Mouse (Mus musculus) neural tube, embryonic 13.5 days (tissue): ENCODE measurements around the gene Foxa3. TPM values are rescaled to one million over a fixed set of nuclear protein-coding genes. Genes with fewer than 3 reads are reported as not detected.
A peak's percentile ranks its signal among the peaks of the same experiment; 100 is the strongest.

Experiments used
- ATAC-seq: fragments of 200-750 bp; cut with Nextera tagmentation; 2 replicates; pipeline ENCODE4 v1.8.0; 2017; ENCODE audit warnings: low read depth, mild to moderate bottlenecking, moderate TSS enrichment, moderate library complexity
- H3K27ac ChIP-seq: fragments of 300-500 bp; sonication (generic); replicated peaks from 2 replicates; pipeline ENCODE4 v1.5.1; 2015; ENCODE audit warnings: moderate library complexity, mild to moderate bottlenecking, inconsistent platforms
- H3K27me3 ChIP-seq: fragments of 300-500 bp; sonication (generic); 2 replicates; pipeline ENCODE4 v1.6.1; 2015; ENCODE audit warnings: mild to moderate bottlenecking, inconsistent platforms
- H3K36me3 ChIP-seq: fragments of 300-500 bp; sonication (generic); 2 replicates; pipeline ENCODE4 v1.6.1; 2015; ENCODE audit warnings: mild to moderate bottlenecking, inconsistent platforms
- H3K4me1 ChIP-seq: fragments of 300-500 bp; sonication (generic); replicated peaks from 2 replicates; pipeline ENCODE4 v1.6.1; 2015; ENCODE audit warnings: inconsistent platforms
- H3K4me2 ChIP-seq: fragments of 300-500 bp; sonication (generic); 2 replicates; pipeline ENCODE4 v1.6.1; 2015; ENCODE audit warnings: inconsistent platforms, mild to moderate bottlenecking, moderate library complexity
- H3K4me3 ChIP-seq: fragments of 300-500 bp; sonication (generic); 2 replicates; pipeline ENCODE4 v1.5.1; 2015; ENCODE audit warnings: mild to moderate bottlenecking, inconsistent platforms
- H3K9ac ChIP-seq: fragments of 300-500 bp; sonication (generic); 2 replicates; pipeline ENCODE4 v1.6.1; 2015; ENCODE audit warnings: moderate library complexity, mild to moderate bottlenecking, inconsistent platforms
- H3K9me3 ChIP-seq: fragments of 300-500 bp; sonication (generic); 2 replicates; pipeline ENCODE4 v1.6.1; 2016; ENCODE audit warnings: inconsistent platforms
- WGBS: fragments of 180-500 bp; shearing (Covaris S2); methylation state at CpG from one replicate; pipeline ENCODE4 v1.1.7; 2015; 5-methylcytosine and 5-hydroxymethylcytosine counted together
- polyA plus RNA-seq: library from polyadenylated mRNA; unstranded; fragments of >200 nt; fragmentation: Nextera tagmentation; extraction: Ambion mirVana; gene quantifications from 2 replicates; pipeline ENCODE4 v1.2.1, GENCODE M21; 2015

The Foxa3 gene
- polyA plus RNA-seq, 1 experiment from 2014 or later: 0.13 TPM

- H3K36me3 ChIP-seq: peaks cover 4% of the 10 kb centered on the region
- H3K27me3 ChIP-seq: peaks cover 42% of the 10 kb centered on the region
- H3K9me3 ChIP-seq: no peaks in the 10 kb centered on the region
- H3K4me1 ChIP-seq: peaks cover 19% of the 10 kb centered on the region
- H3K4me2 ChIP-seq: peak within 1 kb of the TSS; percentile 92
- peak within 1 kb of the TSS; percentile 90 for H3K4me3 ChIP-seq
- peak; percentile 95 for ATAC-seq
- WGBS: under 1% methylated on average over 50 of the region's 50 CpGs
- H3K9ac ChIP-seq: peak within 1 kb of the TSS; percentile 93
- H3K27ac ChIP-seq: peak within 1 kb of the TSS; percentile 70
These were observed 763 bp upstream of the Foxa3 start, which contains the start of gene Sympk for GRCm38 (mm10) chr7:19024096-19024506. Gene Sympk (plus strand): TSS chr7:19024377.

- Histone ChIP-seq H3K9ac (no peak overlapping the region), H3K27ac (no peak overlapping the region), H3K27me3 (peaks cover 42% of the 10 kb centered on the region), H3K4me2 (no peak overlapping the region), H3K9me3 (no peaks in the 10 kb centered on the region), H3K4me3 (no peak overlapping the region), H3K4me1 (peaks cover 19% of the 10 kb centered on the region), H3K36me3 (no peaks in the 10 kb centered on the region)
- ATAC-seq: no peak
- 61% methylated on average over 18 of the region's 18 CpGs for WGBS
These were observed 964 bp downstream of the Foxa3 start for GRCm38 (mm10) chr7:19022189-19022958.

GRCm38 (mm10) chr7:19021048-19021447 is 2.3 kb downstream of the Foxa3 start:
- Histone ChIP-seq H3K27ac (no peak overlapping the region), H3K4me2 (no peak overlapping the region), H3K4me3 (no peak overlapping the region), H3K36me3 (no peaks in the 10 kb centered on the region), H3K9me3 (no peaks in the 10 kb centered on the region), H3K27me3 (peaks cover 42% of the 10 kb centered on the region), H3K4me1 (peaks cover 14% of the 10 kb centered on the region), H3K9ac (no peak overlapping the region)
- ATAC-seq: no peak
- WGBS: 24% methylated on average over 8 of the region's 8 CpGs

- no peaks in the 10 kb centered on the region for H3K36me3 ChIP-seq
- H3K27me3 ChIP-seq: peaks cover 32% of the 10 kb centered on the region
- no peak for ATAC-seq
- no peak overlapping the region for H3K27ac ChIP-seq
- H3K4me3 ChIP-seq: no peak overlapping the region
- H3K4me1 ChIP-seq: no peaks in the 10 kb centered on the region
- no peaks in the 10 kb centered on the region for H3K9me3 ChIP-seq
- WGBS: 93% methylated on average over 7 of the region's 7 CpGs
- H3K4me2 ChIP-seq: no peak overlapping the region
- no peak overlapping the region for H3K9ac ChIP-seq
These were observed 5.4 kb downstream of the Foxa3 start for GRCm38 (mm10) chr7:19017909-19018308.

GRCm38 (mm10) chr7:19016042-19016441 is 7.3 kb downstream of the Foxa3 start:
- WGBS: 93% methylated on average over 4 of the region's 4 CpGs
- peaks cover 9% of the 10 kb centered on the region for H3K4me1 ChIP-seq
- no peak overlapping the region for H3K4me2 ChIP-seq

GRCm38 (mm10) chr7:19014452-19014851 is 8.9 kb downstream of the Foxa3 start:
- H3K27ac ChIP-seq: no peak overlapping the region
- H3K27me3 ChIP-seq: no peaks in the 10 kb centered on the region
- H3K4me1 ChIP-seq: peaks cover 9% of the 10 kb centered on the region
- ATAC-seq: no peak
- 64% methylated on average over 15 of the region's 15 CpGs for WGBS
- H3K9me3 ChIP-seq: no peaks in the 10 kb centered on the region
- H3K4me2 ChIP-seq: no peak overlapping the region
- no peak overlapping the region for H3K4me3 ChIP-seq
- H3K36me3 ChIP-seq: no peaks in the 10 kb centered on the region
- H3K9ac ChIP-seq: no peak overlapping the region

More at GRCm38 (mm10) chr7:19016042-19016441, 7.3 kb downstream of the Foxa3 start:
- H3K36me3 ChIP-seq: no peaks in the 10 kb centered on the region
- no peak overlapping the region for H3K9ac ChIP-seq
- no peak overlapping the region for H3K4me3 ChIP-seq
- peaks cover 13% of the 10 kb centered on the region for H3K27me3 ChIP-seq
- no peaks in the 10 kb centered on the region for H3K9me3 ChIP-seq
- ATAC-seq: no peak
- no peak overlapping the region for H3K27ac ChIP-seq

- WGBS: 38% methylated on average over 2 of the region's 2 CpGs
- H3K4me1 ChIP-seq: peaks cover 11% of the 10 kb centered on the region
- no peak overlapping the region for H3K27ac ChIP-seq
- peaks cover 2% of the 10 kb centered on the region; the same call in 1 of the 2 replicates for H3K36me3 ChIP-seq
- H3K9ac ChIP-seq: no peak overlapping the region
- no peaks in the 10 kb centered on the region for H3K9me3 ChIP-seq
- no peaks in the 10 kb centered on the region for H3K27me3 ChIP-seq
- no peak for ATAC-seq
- no peak overlapping the region for H3K4me2 ChIP-seq
- no peak overlapping the region for H3K4me3 ChIP-seq
These were observed 10.5 kb downstream of the Foxa3 start for GRCm38 (mm10) chr7:19012882-19013281.

- H3K27ac ChIP-seq: peak overlapping the region; percentile 46
- no peaks in the 10 kb centered on the region for H3K9me3 ChIP-seq
- H3K4me1 ChIP-seq: peaks cover 19% of the 10 kb centered on the region
- 2% methylated on average over 29 of the region's 31 CpGs for WGBS
- peak overlapping the region; percentile 24 for H3K4me3 ChIP-seq
- H3K36me3 ChIP-seq: peaks cover 10% of the 10 kb centered on the region
- H3K9ac ChIP-seq: peak overlapping the region; percentile 67
- no peaks in the 10 kb centered on the region for H3K27me3 ChIP-seq
- H3K4me2 ChIP-seq: peak overlapping the region; percentile 55
- no peak for ATAC-seq
These were observed 11.2 kb downstream of the Foxa3 start for GRCm38 (mm10) chr7:19012025-19012621.

GRCm38 (mm10) chr7:19010581-19010980 is 12.8 kb downstream of the Foxa3 start:
- Histone ChIP-seq H3K4me2 (no peak overlapping the region), H3K4me3 (no peak overlapping the region), H3K9me3 (no peaks in the 10 kb centered on the region), H3K4me1 (peaks cover 34% of the 10 kb centered on the region), H3K27me3 (no peaks in the 10 kb centered on the region), H3K36me3 (peaks cover 23% of the 10 kb centered on the region), H3K27ac (no peak overlapping the region), H3K9ac (no peak overlapping the region)
- no peak for ATAC-seq
- 81% methylated on average over 7 of the region's 7 CpGs for WGBS

GRCm38 (mm10) chr7:19007026-19007977 is 16.0 kb downstream of the Foxa3 start:
- no peaks in the 10 kb centered on the region for H3K9me3 ChIP-seq
- H3K36me3 ChIP-seq: peaks cover 31% of the 10 kb centered on the region
- WGBS: 77% methylated on average over 13 of the region's 13 CpGs
- H3K4me3 ChIP-seq: no peak overlapping the region
- no peak overlapping the region for H3K27ac ChIP-seq
- ATAC-seq: no peak
- H3K27me3 ChIP-seq: no peaks in the 10 kb centered on the region
- H3K4me1 ChIP-seq: peaks cover 53% of the 10 kb centered on the region
- H3K9ac ChIP-seq: 0 out of 2 replicates have a peak overlapping the region, but pooled peaks have one; percentile 3
- no peak overlapping the region for H3K4me2 ChIP-seq

GRCm38 (mm10) chr7:19006476-19006875 is 16.9 kb downstream of the Foxa3 start:
- Histone ChIP-seq H3K36me3 (peaks cover 31% of the 10 kb centered on the region), H3K4me2 (peak overlapping the region; percentile 100; the same call in 1 of the 2 replicates), H3K27me3 (no peaks in the 10 kb centered on the region), H3K9me3 (no peaks in the 10 kb centered on the region), H3K4me3 (peak overlapping the region; percentile 96), H3K9ac (peak overlapping the region; percentile 95; the same call in 1 of the 2 replicates), H3K27ac (no peak overlapping the region), H3K4me1 (peaks cover 54% of the 10 kb centered on the region)
- no peak for ATAC-seq
- 9% methylated on average over 12 of the region's 12 CpGs for WGBS
